27 mouse cellular contexts compared by ENCODE assay signal in the genomic region with DNA sequence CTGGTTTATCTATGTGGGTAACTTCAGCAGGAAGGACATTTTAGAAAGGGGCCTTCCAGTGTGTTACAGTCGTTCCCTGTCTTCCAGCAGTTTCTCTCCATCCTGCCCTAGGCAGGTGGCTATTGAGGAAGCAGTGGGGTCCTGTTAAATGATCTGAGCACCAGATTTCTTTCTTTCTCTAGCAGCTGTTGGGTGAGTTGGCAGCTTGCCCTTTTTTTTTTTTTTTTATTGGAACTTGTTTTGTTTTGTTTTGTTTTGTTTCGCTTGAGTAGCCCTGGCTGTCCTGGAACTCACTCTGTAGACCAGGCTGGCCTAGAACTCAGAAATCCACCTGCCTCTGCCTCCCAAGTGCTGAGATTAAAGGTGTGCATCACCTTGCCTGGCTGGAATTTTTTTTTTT. TPM values are rescaled to one million over a fixed set of nuclear protein-coding genes. Genes with fewer than 3 reads are reported as not detected.
A peak's percentile ranks its signal among the peaks of the same experiment; 100 is the strongest.
DNase-seq lines count a peak whose midpoint lies in the region; ATAC-seq and TF ChIP-seq lines count a peak whose summit lies in the region.
"Had no signal": no experiment of that assay in that cellular context is flagged by ENCODE, and none has a peak within 500 bp of the region (broad histone marks: within the 10 kb centered on the region; RNA-seq: fewer than 3 reads in every experiment).

No protein-coding gene starts in this region.

- no peak overlapping the region for H3K4me3 ChIP-seq in intestine, postnatal 0 days (ENCODE audit: low read depth, low read length)
- no peak overlapping the region for H3K4me3 ChIP-seq in intestine, embryonic 15.5 days (replicated peaks)
- H3K4me3 ChIP-seq in midbrain, embryonic 14.5 days (replicated peaks; ENCODE audit: low read depth, low read length): no peak overlapping the region
- no peak overlapping the region for H3K4me3 ChIP-seq in midbrain, embryonic 15.5 days
- no peak overlapping the region for H3K4me3 ChIP-seq in liver, embryonic 11.5 days (ENCODE audit: low read depth, low read length)
- no peak overlapping the region for H3K4me3 ChIP-seq in liver, postnatal 0 days (ENCODE audit: low read depth, low read length)
- H3K4me3 ChIP-seq: forebrain, embryonic 12.5 days; heart, embryonic 10.5 days; limb, embryonic 12.5 days; lung, embryonic 15.5 days; midbrain, embryonic 10.5 days; neural tube, embryonic 15.5 days had no signal

- H3K9me3 ChIP-seq in intestine, postnatal 0 days (ENCODE audit: control insufficient read depth): no peaks in the 10 kb centered on the region
- no peaks in the 10 kb centered on the region for H3K9me3 ChIP-seq in intestine, embryonic 15.5 days
- H3K9me3 ChIP-seq in midbrain, embryonic 14.5 days (ENCODE audit: control insufficient read depth, low read length): no peaks in the 10 kb centered on the region
- H3K9me3 ChIP-seq in midbrain, embryonic 15.5 days: no peaks in the 10 kb centered on the region
- no peaks in the 10 kb centered on the region for H3K9me3 ChIP-seq in liver, embryonic 11.5 days (ENCODE audit: control insufficient read depth, low read length)
- no peaks in the 10 kb centered on the region for H3K9me3 ChIP-seq in liver, postnatal 0 days (ENCODE audit: low read length)
- H3K9me3 ChIP-seq: forebrain, embryonic 12.5 days; G1E; heart, embryonic 10.5 days; limb, embryonic 12.5 days; lung, embryonic 15.5 days; midbrain, embryonic 10.5 days; neural tube, embryonic 15.5 days had no signal

- WGBS in intestine, postnatal 0 days: 43% methylated on average over 2 of the region's 2 CpGs
- 67% methylated on average over 2 of the region's 2 CpGs for WGBS in intestine, embryonic 15.5 days
- 78% methylated on average over 2 of the region's 2 CpGs for WGBS in midbrain, embryonic 14.5 days
- WGBS in midbrain, embryonic 15.5 days: 83% methylated on average over 2 of the region's 2 CpGs
- 88% methylated on average over 2 of the region's 2 CpGs for WGBS in liver, embryonic 11.5 days
- 60% methylated on average over 2 of the region's 2 CpGs for WGBS in liver, postnatal 0 days (ENCODE audit: insufficient replicate concordance)

- H3K27ac ChIP-seq in intestine, postnatal 0 days (ENCODE audit: low read depth, low read length): no peak overlapping the region
- H3K27ac ChIP-seq in intestine, embryonic 15.5 days: no peak overlapping the region
- no peak overlapping the region for H3K27ac ChIP-seq in midbrain, embryonic 14.5 days (replicated peaks; ENCODE audit: low read depth, low read length)
- H3K27ac ChIP-seq in midbrain, embryonic 15.5 days: no peak overlapping the region
- peak overlapping the region; percentile 45 for H3K27ac ChIP-seq in liver, embryonic 11.5 days (ENCODE audit: low read depth, low read length)
- peak overlapping the region; percentile 75 for H3K27ac ChIP-seq in liver, postnatal 0 days (ENCODE audit: low read depth)
- H3K27ac ChIP-seq: forebrain, embryonic 12.5 days; heart, embryonic 10.5 days; hindbrain, postnatal 0 days; limb, embryonic 12.5 days; lung, embryonic 15.5 days; midbrain, embryonic 10.5 days; neural tube, embryonic 15.5 days had no signal

- ATAC-seq in intestine, postnatal 0 days: no peak
- no peak for ATAC-seq in intestine, embryonic 15.5 days
- ATAC-seq in midbrain, embryonic 14.5 days (ENCODE audit: low FRiP score, low TSS enrichment): no peak
- ATAC-seq in midbrain, embryonic 15.5 days (replicated peaks): no peak
- ATAC-seq in liver, embryonic 11.5 days (replicated peaks; ENCODE audit: low FRiP score): no peak
- ATAC-seq in liver, postnatal 0 days: no peak
- ATAC-seq: activated CD4-positive, CD25-positive, alpha-beta regulatory T cell, adult 4 months; hindbrain, postnatal 0 days had no signal

- H3K4me1 ChIP-seq in intestine, postnatal 0 days (replicated peaks; ENCODE audit: control insufficient read depth, insufficient read depth, low read length): peaks cover 13% of the 10 kb centered on the region; the same call in 1 of the 2 replicates
- H3K4me1 ChIP-seq in intestine, embryonic 15.5 days (replicated peaks): peaks cover 8% of the 10 kb centered on the region; the same call in 1 of the 2 replicates
- peaks cover 16% of the 10 kb centered on the region for H3K4me1 ChIP-seq in midbrain, embryonic 14.5 days (ENCODE audit: control insufficient read depth, insufficient read depth, low read length)
- H3K4me1 ChIP-seq in midbrain, embryonic 15.5 days: peaks cover 28% of the 10 kb centered on the region
- peaks cover 6% of the 10 kb centered on the region; the same call in 1 of the 2 replicates for H3K4me1 ChIP-seq in liver, embryonic 11.5 days (replicated peaks; ENCODE audit: control insufficient read depth, insufficient read depth, low read length)
- peaks cover 14% of the 10 kb centered on the region for H3K4me1 ChIP-seq in liver, postnatal 0 days (ENCODE audit: insufficient read depth)

- no peaks in the 10 kb centered on the region for H3K27me3 ChIP-seq in intestine, postnatal 0 days (replicated peaks; ENCODE audit: control insufficient read depth, insufficient read depth, low read length)
- no peaks in the 10 kb centered on the region for H3K27me3 ChIP-seq in intestine, embryonic 15.5 days (replicated peaks)
- no peaks in the 10 kb centered on the region for H3K27me3 ChIP-seq in midbrain, embryonic 14.5 days (ENCODE audit: control insufficient read depth, insufficient read depth, low read length)
- H3K27me3 ChIP-seq in midbrain, embryonic 15.5 days (replicated peaks): no peaks in the 10 kb centered on the region
- no peaks in the 10 kb centered on the region for H3K27me3 ChIP-seq in liver, embryonic 11.5 days (replicated peaks; ENCODE audit: control insufficient read depth, insufficient read depth, low read length)
- no peaks in the 10 kb centered on the region for H3K27me3 ChIP-seq in liver, postnatal 0 days (ENCODE audit: insufficient read depth, low read length)
- H3K27me3 ChIP-seq: CH12.LX; forebrain, embryonic 12.5 days; limb, embryonic 12.5 days; lung, embryonic 15.5 days; neural tube, embryonic 15.5 days had no signal

- peaks cover 40% of the 10 kb centered on the region for H3K36me3 ChIP-seq in intestine, postnatal 0 days (ENCODE audit: control insufficient read depth, insufficient read depth)
- H3K36me3 ChIP-seq in intestine, embryonic 15.5 days: peaks cover 10% of the 10 kb centered on the region; the same call in 1 of the 2 replicates
- peaks cover 64% of the 10 kb centered on the region for H3K36me3 ChIP-seq in midbrain, embryonic 14.5 days (ENCODE audit: control insufficient read depth, insufficient read depth, low read length)
- peaks cover 39% of the 10 kb centered on the region for H3K36me3 ChIP-seq in midbrain, embryonic 15.5 days (replicated peaks)
- H3K36me3 ChIP-seq in liver, embryonic 11.5 days (ENCODE audit: control insufficient read depth, insufficient read depth, low read length): peaks cover 12% of the 10 kb centered on the region; the same call in 1 of the 2 replicates
- peaks cover 45% of the 10 kb centered on the region for H3K36me3 ChIP-seq in liver, postnatal 0 days (replicated peaks; ENCODE audit: insufficient read depth, low read length)

- no peak for TF ChIP-seq EP300 in liver, postnatal 0 days (IDR thresholded peaks at IDR 0.05; ENCODE audit: low read depth)

- DNase-seq in midbrain, embryonic 14.5 days: peak; percentile 4
- no peak for DNase-seq in liver, embryonic 11.5 days (ENCODE audit: low spot score)
- DNase-seq in liver, postnatal 0 days: no peak
- DNase-seq in cerebellum, adult 8-10 months: no peak
- no peak for DNase-seq in spleen, postnatal 14 days (ENCODE audit: low spot score in 2 of 2)
- DNase-seq: B cell, adult 2 months; cerebellum, adult 9-11 months; layer of hippocampus, postnatal 36 days; lung, postnatal 4 days; spleen, adult 18-20 months; thymus, postnatal 14 days had no signal

- peak overlapping the region; percentile 30 for H3K4me2 ChIP-seq in intestine, postnatal 0 days (replicated peaks; ENCODE audit: low read depth)
- no peak overlapping the region for H3K4me2 ChIP-seq in intestine, embryonic 15.5 days (replicated peaks)
- no peak overlapping the region for H3K4me2 ChIP-seq in midbrain, embryonic 14.5 days (ENCODE audit: low read length)
- no peak overlapping the region for H3K4me2 ChIP-seq in midbrain, embryonic 15.5 days
- peak overlapping the region; percentile 36 for H3K4me2 ChIP-seq in liver, embryonic 11.5 days
- H3K4me2 ChIP-seq in liver, postnatal 0 days (ENCODE audit: low read depth, low read length): peak overlapping the region; percentile 46
- H3K4me2 ChIP-seq: forebrain, embryonic 12.5 days; limb, embryonic 12.5 days; lung, embryonic 15.5 days; neural tube, embryonic 15.5 days had no signal

- H3K9ac ChIP-seq in intestine, postnatal 0 days (ENCODE audit: low read depth, low read length): no peak overlapping the region
- no peak overlapping the region for H3K9ac ChIP-seq in intestine, embryonic 15.5 days
- no peak overlapping the region for H3K9ac ChIP-seq in midbrain, embryonic 14.5 days (replicated peaks; ENCODE audit: low read length)
- H3K9ac ChIP-seq in midbrain, embryonic 15.5 days: no peak overlapping the region
- H3K9ac ChIP-seq in liver, embryonic 11.5 days (ENCODE audit: low read depth, low read length): no peak overlapping the region
- no peak overlapping the region for H3K9ac ChIP-seq in liver, postnatal 0 days (replicated peaks)
- H3K9ac ChIP-seq: forebrain, embryonic 12.5 days; limb, embryonic 12.5 days; lung, embryonic 15.5 days; neural tube, embryonic 15.5 days had no signal

- no peak for TF ChIP-seq CTCF in intestine, postnatal 0 days (IDR thresholded peaks at IDR 0.05; ENCODE audit: low read depth)
- TF ChIP-seq CTCF in liver, postnatal 0 days (IDR thresholded peaks at IDR 0.05; ENCODE audit: low read depth): no peak

RNA-seq across cellular contexts. Expression of a gene that starts 5.0 kb away (rescaled TPM):
- 44.5 and 54.1 TPM in 2 replicates for polyA plus RNA-seq in intestine, postnatal 0 days (2015; fragmentation: Nextera tagmentation; extraction: Ambion mirVana)
- 57.0 and 61.2 TPM in 2 replicates for polyA plus RNA-seq in intestine, embryonic 15.5 days (2015; fragmentation: Nextera tagmentation; extraction: Ambion mirVana)
- 69.2 and 101 TPM in 2 replicates for polyA plus RNA-seq in midbrain, embryonic 14.5 days (2014; fragmentation: Nextera tagmentation; extraction: Ambion mirVana)
- 102 and 103 TPM in 2 replicates for polyA plus RNA-seq in midbrain, embryonic 15.5 days (2015; fragmentation: Nextera tagmentation; extraction: Ambion mirVana)
- polyA plus RNA-seq in liver, embryonic 11.5 days (2014; fragmentation: Nextera tagmentation; extraction: Ambion mirVana): 52.7 and 55.7 TPM in 2 replicates
- polyA plus RNA-seq in liver, postnatal 0 days (2015; fragmentation: Nextera tagmentation; extraction: Ambion mirVana): 32.8 and 35.3 TPM in 2 replicates

RNA-seq across cellular contexts. Expression of a gene that starts 5.2 kb away (rescaled TPM):
- 2.3 and 3.3 TPM in 2 replicates for polyA plus RNA-seq in intestine, postnatal 0 days (2015; fragmentation: Nextera tagmentation; extraction: Ambion mirVana)
- 8.4 and 10.2 TPM in 2 replicates for polyA plus RNA-seq in intestine, embryonic 15.5 days (2015; fragmentation: Nextera tagmentation; extraction: Ambion mirVana)
- polyA plus RNA-seq in midbrain, embryonic 14.5 days (2014; fragmentation: Nextera tagmentation; extraction: Ambion mirVana): 1.6 and 4.1 TPM in 2 replicates
- polyA plus RNA-seq in midbrain, embryonic 15.5 days (2015; fragmentation: Nextera tagmentation; extraction: Ambion mirVana): 1.5 and 2.8 TPM in 2 replicates
- 19.6 and 22.1 TPM in 2 replicates for polyA plus RNA-seq in liver, embryonic 11.5 days (2014; fragmentation: Nextera tagmentation; extraction: Ambion mirVana)
- 3.9 and 5.0 TPM in 2 replicates for polyA plus RNA-seq in liver, postnatal 0 days (2015; fragmentation: Nextera tagmentation; extraction: Ambion mirVana)

RNA-seq across cellular contexts. Expression of a gene that starts 25.1 kb away (rescaled TPM):
- polyA plus RNA-seq in intestine, postnatal 0 days (2015; fragmentation: Nextera tagmentation; extraction: Ambion mirVana): 122 and 130 TPM in 2 replicates
- polyA plus RNA-seq in intestine, embryonic 15.5 days (2015; fragmentation: Nextera tagmentation; extraction: Ambion mirVana): 21.6 and 22.0 TPM in 2 replicates
- 1.2 and 3.5 TPM in 2 replicates for polyA plus RNA-seq in midbrain, embryonic 14.5 days (2014; fragmentation: Nextera tagmentation; extraction: Ambion mirVana)
- polyA plus RNA-seq in midbrain, embryonic 15.5 days (2015; fragmentation: Nextera tagmentation; extraction: Ambion mirVana): 3.1 and 4.5 TPM in 2 replicates
- polyA plus RNA-seq in liver, embryonic 11.5 days (2014; fragmentation: Nextera tagmentation; extraction: Ambion mirVana): 6.2 and 6.8 TPM in 2 replicates
- polyA plus RNA-seq in liver, postnatal 0 days (2015; fragmentation: Nextera tagmentation; extraction: Ambion mirVana): 10.8 and 11.2 TPM in 2 replicates

RNA-seq across cellular contexts. Expression of a gene that starts 42.1 kb away (rescaled TPM):
- polyA plus RNA-seq in intestine, postnatal 0 days (2015; fragmentation: Nextera tagmentation; extraction: Ambion mirVana): 0.27 and 0.37 TPM in 2 replicates
- polyA plus RNA-seq in intestine, embryonic 15.5 days (2015; fragmentation: Nextera tagmentation; extraction: Ambion mirVana): not detected in 2 replicates
- polyA plus RNA-seq in midbrain, embryonic 14.5 days (2014; fragmentation: Nextera tagmentation; extraction: Ambion mirVana): not detected in 2 replicates
- polyA plus RNA-seq in midbrain, embryonic 15.5 days (2015; fragmentation: Nextera tagmentation; extraction: Ambion mirVana): not detected in 2 replicates
- not detected in 2 replicates for polyA plus RNA-seq in liver, embryonic 11.5 days (2014; fragmentation: Nextera tagmentation; extraction: Ambion mirVana)
- polyA plus RNA-seq in liver, postnatal 0 days (2015; fragmentation: Nextera tagmentation; extraction: Ambion mirVana): not detected in 2 replicates
- polyA plus RNA-seq: activated CD4-positive, CD25-positive, alpha-beta regulatory T cell, adult 4 months; embryonic facial prominence, embryonic 11.5 days; forebrain, embryonic 12.5 days; G1E; heart, embryonic 10.5 days; heart, postnatal 0 days; hindbrain, postnatal 0 days; limb, embryonic 12.5 days; lung, embryonic 15.5 days; neural tube, embryonic 15.5 days; stomach, embryonic 14.5 days had no signal

Comparison
In these comparisons a context has a peak if more than half of its experiments do, and no peak if none do; other contexts are left out.
1. H3K4me2 ChIP-seq: peak in intestine, postnatal 0 days (single experiment), liver, embryonic 11.5 days (single experiment) and liver, postnatal 0 days (single experiment); none in intestine, embryonic 15.5 days (single experiment), midbrain, embryonic 14.5 days (single experiment) and midbrain, embryonic 15.5 days (single experiment).
2. H3K27ac ChIP-seq: peak in liver, embryonic 11.5 days (single experiment) and liver, postnatal 0 days (single experiment); none in intestine, postnatal 0 days (single experiment), intestine, embryonic 15.5 days (single experiment), midbrain, embryonic 14.5 days (single experiment) and midbrain, embryonic 15.5 days (single experiment).